Mouse (Mus musculus): ENCODE measurements around the gene Arap1.

Arap1 gene

DNA sequence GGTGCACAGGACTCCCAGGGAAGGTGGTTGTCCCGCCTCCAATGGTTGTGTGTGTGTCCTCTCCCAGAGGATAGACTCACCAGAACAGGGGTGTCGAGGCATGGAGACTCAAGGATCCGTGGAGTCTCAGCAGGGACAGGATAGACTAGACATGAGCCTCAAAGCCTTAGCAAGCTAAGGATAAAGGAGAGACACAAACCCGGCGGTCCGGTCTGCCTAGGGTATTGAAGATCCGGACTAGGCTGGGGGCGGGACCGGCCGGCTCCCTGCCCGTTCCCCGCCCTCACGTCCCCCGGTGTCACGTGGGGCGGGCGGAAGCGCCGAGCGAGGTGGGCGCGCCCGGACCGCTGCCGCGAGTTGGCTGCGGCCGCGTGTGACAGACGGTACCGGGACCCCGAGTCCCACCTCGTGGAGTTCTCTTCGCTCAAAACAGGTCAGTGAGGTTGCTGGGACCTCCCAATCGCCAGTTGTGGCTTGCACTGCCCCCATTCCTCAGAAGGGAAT, at the start of gene Arap1:
Arap1 (plus strand) TSS at position 301 of the 504 bp plus-strand sequence.
- DNase-seq (ENCODE audit: low spot score in 2 of 2): peak; percentile 60 to 81

DNA sequence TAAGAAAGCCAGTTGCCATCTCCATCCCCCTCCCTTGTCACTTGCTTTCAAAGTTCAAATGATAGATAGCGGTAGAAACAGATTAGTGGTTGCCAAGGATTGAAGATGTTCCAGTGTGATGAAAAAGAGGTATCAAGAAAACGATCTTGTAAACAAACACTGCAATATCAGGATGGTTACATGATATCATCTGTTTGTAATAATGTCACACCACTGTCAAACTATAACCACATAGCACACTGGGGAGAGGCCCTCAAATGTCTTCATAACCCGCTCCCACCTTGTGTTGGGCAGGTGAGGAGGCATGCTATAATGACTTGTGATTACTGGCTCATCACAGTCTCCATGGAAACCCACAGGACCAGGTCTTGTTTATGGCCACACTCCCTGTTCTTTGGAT, 49.5 kb upstream of the Arap1 start:
- DNase-seq (ENCODE audit: low spot score in 2 of 2): no peak

DNA sequence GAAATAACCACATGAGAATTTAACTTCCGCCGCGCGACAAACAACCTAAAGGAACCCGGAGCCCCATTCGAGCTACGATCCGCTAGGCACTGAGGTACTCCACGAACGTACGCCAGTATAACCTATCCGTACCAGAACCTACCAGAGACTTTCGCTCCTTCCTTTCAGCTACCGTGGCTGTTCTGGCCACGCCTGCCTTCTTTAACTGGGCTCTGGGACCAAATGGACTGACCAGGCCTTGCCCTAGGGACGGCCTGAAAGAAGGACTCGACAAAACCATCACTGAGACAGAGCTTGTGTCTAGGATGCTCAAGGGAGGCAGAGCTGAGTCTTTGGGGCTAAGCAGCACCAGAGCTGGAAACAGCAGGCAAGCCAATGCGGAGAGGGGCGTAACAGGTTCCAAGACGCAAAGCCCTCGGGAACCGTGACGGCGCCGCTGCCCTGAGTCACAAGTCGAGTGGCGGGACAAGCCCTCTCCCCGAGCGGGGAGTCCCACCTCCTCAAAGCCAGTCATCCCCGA, 46.4 kb upstream of the Arap1 start:
- peak in 1 of 2 experiments; percentile 37 for DNase-seq (ENCODE audit: low spot score in 2 of 2)

DNA sequence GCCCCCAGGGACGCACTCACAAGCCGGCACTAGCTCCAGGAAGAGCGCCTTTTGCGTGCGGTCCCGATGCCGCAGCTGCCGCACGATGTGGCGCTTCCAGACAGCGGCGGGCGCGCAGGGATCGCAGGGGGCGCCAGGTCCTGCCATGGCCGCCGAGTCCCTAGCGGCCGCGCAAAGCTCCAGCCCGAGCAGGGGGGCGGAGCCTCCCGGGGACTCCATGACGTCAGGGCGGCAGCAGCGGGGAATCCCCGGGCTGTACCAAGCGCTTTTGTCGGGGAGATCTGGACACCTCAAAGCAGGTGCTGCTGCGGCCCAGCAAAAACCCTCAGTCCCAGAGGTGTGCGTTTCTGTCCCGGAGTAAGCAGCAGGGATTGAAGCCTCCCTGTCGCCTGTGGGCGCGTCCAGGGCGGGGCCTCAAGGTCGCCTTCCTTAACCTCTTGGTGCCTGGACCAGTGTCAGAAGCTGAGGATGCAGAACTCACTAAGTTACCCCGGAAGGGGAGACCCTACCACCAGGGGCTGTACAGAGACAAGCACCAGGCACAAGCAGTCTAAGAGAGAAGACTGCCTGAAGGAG, 45.9 kb upstream of the Arap1 start, which contains the start of gene Atg16l2:
Atg16l2 (minus strand) TSS at position 371 of the 576 bp plus-strand sequence.
- peak; percentile 90 to 94 for DNase-seq (ENCODE audit: low spot score in 2 of 2)

DNA sequence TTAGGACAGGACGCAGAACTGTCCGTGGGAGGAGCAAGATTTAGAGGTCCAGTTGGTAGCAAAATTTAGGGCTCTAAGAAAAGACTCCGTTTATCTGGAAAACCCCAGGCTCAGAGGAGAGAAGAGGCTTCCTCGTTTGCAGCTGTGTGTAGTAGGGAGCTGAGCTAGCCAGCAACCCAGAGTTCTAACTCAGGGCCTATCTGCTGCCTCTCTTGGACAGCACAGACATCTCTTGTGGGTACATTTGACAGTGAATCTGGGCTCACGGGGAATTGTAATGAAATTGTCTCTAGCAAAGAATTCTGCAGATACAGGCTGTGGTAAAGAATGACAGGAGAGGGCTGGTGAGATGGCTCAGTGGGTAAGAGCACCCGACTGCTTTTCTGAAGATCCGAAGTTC, 45.2 kb upstream of the Arap1 start:
- DNase-seq (ENCODE audit: low spot score in 2 of 2): no peak

DNA sequence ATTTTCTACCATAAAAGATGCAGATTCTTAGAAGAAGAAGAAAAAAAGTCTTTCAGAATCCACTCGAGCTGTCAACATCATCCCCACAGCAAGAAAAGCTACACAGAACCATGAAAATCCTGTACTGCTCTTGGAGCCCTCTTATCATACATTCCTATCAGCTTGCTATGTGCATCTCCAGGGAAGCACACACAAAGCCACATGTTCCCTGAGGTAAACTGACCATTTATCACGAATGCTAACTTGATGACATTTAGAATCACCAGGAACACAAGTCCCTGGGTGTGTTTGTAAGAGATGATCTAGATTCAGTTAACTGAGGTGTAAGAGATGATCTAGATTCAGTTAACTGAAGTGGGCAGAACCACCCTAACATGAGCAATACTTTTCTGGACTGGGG, 41.0 kb upstream of the Arap1 start:
- DNase-seq (ENCODE audit: low spot score in 2 of 2): no peak

DNA sequence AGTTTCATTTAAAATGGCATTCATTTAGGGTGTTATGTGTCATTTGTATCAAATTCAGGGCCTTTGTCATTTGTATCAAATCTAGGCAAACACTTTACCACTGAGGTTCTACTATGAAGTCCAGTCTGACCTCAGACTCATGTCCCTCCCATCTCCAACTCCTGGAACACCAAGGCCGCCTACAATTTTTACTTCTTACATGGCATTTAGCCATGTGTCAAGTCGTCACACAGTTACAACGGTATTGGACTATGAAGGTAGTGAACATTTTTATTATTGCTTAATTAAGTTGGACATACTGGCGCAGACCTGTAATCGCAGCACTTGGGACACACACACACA, 37.9 kb upstream of the Arap1 start:
- DNase-seq (ENCODE audit: low spot score in 2 of 2): no peak

DNA sequence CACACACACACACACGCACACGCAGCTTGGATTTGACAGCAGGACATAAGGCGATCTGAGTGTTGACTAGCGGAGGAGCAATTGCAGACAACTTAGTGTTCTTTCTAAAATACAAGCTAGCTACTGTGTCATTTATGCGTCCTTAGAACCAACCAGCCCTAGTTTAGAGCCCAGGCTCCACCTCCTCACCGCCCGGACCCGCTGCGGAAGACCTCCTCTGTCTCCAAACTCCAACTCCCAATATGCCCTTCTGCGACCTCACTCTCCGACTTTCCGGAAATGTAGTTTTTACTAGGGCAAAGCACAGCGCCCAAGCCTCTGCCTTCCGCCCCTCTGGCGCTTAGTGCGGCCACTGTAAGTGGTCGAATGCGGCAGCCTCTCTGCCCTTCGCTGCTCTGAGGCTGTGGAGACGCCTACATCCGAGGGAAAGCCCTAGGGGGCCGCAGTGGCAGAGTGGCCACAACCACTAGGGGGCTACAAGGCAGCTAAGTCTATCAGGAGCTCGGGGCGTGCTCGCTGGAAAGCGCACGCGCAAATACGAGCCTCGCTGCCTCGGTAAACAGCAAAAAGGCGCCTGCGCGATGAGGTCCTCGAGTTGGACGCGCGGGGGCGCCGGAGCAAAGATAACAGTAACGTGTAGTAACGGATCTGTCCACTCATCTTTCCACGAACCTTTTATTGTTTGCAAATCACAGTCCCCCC, 37.4 kb upstream of the Arap1 start:
- DNase-seq (ENCODE audit: low spot score in 2 of 2): peak; percentile 95 to 98

DNA sequence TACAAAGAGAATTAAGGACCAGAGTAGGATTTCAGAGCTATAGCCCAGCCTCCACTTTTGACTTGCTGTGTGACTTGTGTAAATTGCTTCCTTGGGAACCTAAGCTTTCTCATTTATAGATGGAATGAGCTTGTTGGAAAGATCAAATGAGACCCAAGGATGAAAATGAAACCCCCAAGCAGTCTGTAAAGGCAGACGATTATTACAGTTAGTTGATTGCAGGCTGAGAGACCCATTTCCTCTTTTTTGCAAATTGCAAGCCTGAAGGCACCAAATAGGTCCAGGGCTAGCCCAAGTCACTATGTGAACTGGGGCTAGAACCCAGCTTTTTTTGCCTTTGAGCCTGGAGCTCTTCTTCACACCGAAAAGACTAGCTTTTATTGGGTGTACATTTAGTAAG, 36.8 kb upstream of the Arap1 start:
- no peak for DNase-seq (ENCODE audit: low spot score in 2 of 2)

DNA sequence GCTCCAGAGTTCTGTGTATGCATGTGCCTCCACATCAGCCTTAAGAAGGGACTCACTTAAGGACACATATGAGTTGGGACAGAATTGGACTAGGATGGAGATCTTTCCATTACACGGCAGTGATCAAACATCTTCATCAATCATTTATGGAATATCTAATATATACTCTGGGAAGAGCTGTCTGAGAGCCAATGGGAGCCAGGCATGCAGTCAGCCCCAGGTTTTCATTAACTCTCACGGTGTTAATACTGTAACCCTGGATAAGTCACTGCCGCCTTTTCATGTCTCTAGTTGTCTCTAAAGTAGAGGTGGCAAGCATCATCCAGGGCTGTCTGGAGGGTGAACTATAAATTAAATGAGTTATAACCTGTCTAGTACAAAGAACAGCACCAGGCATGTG, 34.8 kb upstream of the Arap1 start:
- DNase-seq (ENCODE audit: low spot score in 2 of 2): no peak

DNA sequence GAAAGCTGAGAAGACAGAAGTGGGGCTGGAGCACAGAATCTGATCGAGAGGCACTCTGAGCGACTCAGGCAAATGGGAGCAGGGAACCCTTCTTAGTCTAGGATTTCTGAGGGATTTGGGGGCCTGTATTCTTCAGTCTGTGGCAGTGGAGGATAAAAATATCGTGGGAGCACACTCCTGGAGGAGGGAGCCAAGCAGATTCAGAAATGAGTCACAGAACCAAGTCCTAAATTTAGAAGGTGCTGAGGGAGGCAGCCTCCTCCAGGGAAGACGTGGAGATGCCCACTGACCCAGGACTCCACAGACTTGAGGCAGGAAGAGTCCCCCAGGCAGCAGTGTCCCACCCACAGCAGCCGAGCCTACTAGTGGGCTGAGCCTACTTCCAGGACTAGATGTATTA, 33.5 kb upstream of the Arap1 start:
- DNase-seq (ENCODE audit: low spot score in 2 of 2): no peak

DNA sequence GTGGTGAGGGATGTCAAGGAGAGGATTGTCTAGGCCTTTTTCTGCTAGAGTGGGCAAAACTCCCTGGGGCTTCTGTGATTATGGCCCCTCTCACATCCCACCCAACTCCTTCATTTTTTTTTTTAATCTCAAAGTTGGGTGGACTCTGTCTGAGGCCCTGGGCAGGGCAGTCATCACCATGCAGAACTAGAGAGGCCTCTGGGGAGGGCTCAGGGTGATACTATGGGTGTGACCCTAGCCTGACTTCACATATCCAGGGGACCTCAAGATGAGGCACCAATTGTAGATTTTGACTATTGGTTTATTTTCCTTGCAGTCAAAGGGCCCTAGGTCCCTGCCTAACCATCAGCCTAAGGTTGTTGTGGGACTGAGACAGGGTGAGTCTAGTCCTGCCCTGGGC, 32.2 kb upstream of the Arap1 start:
- DNase-seq (ENCODE audit: low spot score in 2 of 2): no peak

DNA sequence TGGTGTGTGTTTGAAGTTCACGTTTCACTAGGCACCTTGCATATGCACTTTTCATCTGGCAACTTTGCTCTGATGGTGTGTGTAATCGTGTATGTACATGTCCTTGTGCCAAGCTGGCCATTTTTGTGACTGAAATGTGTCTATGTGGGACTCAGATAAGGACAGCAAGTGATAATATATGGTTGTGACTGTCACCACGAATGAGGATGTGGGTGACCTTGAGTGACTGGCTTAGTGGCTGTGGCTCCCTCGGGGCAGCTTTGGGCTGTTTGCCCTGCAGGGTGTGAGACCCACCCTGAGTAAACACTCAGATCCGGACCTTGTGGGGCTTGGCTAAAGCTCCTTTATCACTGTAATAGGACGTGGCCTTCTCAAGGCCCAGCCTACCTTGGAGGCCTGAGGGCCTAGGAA, 31.3 kb upstream of the Arap1 start:
- peak in 1 of 2 experiments; percentile 39 for DNase-seq (ENCODE audit: low spot score in 2 of 2)

DNA sequence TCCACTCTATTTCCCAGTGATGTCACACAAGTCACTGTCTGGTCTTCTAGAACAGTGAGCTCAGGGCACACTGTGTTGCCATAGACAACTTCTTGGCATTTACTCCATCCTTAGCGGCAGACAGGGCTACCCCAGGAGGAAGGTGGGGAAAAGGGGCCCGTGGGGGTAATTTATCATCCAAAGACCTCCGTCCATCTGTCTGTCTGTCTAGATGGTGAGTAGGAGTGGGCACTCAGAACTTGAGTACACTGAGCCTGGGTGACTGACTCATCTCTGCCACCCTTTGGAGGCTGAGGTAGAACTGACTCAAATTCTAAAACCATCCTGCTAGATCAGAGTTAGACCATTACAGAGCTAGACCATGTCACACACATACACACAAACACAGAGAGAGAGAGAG, 30.9 kb upstream of the Arap1 start, which contains the start of gene Stard10:
Stard10 (plus strand) TSS at position 73 of the 400 bp plus-strand sequence.
- no peak for DNase-seq (ENCODE audit: low spot score in 2 of 2)

DNA sequence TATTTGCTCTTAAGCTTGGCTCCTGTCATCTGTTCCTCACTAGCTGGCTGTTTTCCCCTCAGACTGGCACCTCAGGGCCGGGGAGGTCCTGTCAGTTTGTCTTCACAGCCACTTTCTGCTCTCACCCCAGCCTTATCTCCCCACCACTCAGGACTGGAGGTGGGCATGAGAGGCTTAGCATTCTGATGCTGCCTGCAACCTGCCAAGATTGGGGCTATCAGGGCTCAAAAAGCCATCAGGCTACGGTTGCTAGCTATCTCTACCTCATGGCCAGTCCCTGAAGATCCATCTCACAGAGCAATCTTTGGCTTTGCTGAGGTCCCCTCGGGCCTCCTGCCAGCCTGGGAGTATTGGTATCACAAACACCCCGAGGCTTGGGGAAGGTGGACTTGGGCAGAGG, 29.0 kb upstream of the Arap1 start:
- DNase-seq (ENCODE audit: low spot score in 2 of 2): peak in 1 of 2 experiments; percentile 37

DNA sequence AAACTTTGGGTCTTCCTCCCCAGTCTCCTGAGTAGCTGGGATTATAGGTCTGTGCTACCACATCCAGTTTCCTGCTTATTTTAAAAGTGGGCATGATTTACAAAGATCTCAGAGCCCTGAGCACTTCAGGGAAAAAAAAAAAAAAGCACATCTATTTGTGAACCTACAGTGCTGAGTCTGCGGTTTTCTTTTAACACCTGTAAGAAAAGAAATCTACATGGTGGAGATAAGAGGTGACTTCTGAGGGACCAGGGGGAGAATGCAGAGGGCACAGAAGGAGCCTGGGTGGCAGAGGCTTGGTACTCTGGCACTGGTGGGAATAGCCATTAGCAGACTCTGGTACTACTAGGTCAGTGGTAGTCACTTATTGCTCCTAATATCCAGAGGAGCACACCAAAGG, 28.1 kb upstream of the Arap1 start:
- DNase-seq (ENCODE audit: low spot score in 2 of 2): no peak

DNA sequence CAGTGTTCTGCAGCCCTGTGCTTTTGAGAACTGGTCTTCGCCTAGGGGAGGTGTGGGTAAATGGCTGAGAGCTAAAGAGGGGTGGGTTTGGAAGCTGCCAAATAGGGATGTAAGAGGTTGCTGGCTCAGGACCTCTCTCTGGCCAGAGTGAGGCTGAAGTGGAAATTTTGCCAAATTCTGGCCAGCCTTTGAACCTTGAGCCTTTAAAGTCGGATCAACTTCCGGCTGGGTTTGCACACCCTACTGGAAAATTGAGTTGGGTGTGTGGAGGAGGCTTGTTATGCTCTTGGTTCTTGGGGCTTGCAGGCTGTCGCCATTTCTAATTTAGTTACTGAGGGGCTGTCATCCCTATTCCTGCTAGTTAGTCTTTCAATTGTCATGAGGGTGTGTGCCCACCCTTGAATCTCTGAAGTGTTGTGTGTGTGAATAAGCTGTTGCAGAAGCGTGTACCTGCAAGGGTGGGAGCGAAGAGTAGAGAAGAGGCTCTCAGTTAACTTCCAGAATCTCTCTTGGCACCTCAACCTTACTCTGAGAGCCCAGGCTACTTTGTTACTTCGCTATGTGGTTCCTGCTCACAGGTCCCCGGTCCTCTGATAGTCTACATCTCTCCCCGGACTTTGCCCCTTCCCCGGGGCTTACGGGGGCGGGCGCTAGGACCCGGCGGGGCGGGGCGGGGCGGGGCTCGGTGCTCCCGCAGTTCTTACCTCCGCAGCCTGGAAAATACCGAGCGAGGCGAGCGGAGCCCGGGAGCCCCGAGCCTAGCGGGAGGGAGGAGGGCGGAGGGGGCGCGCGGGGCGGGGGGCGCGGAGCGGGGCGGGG, 27.3 kb upstream of the Arap1 start:
- no peak for DNase-seq (ENCODE audit: low spot score in 2 of 2)

DNA sequence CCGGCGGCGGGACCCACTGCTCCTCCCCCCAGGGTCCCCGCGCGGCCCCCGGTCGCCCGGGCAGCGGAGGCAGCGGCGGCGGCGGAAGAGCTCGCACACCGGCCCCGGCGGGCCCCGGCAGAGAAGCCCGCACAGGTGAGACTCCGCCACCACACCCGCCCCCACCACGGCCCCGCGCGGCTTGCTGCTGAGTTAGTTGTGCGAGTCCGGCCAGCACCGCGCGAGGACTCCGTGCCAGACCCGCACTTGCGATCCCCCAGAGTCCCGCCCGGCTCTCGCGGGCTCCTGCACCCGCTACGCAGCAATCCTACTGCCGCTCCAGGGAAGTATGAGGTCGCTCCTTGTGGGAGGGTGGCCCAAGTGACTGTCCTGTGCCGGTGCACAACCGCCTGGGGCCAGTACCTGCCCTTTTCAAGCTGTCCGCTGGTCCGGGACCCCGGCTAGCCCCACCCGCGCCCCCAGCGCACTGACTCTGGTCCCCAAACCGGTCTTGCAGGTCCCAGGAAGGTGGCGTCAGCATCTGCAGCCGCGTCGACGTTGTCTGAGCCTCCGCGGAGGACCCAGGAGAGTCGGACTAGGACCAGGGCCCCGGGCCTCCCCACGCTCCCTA, 26.5 kb upstream of the Arap1 start:
- peak; percentile 36 to 80 for DNase-seq (ENCODE audit: low spot score in 2 of 2)

DNA sequence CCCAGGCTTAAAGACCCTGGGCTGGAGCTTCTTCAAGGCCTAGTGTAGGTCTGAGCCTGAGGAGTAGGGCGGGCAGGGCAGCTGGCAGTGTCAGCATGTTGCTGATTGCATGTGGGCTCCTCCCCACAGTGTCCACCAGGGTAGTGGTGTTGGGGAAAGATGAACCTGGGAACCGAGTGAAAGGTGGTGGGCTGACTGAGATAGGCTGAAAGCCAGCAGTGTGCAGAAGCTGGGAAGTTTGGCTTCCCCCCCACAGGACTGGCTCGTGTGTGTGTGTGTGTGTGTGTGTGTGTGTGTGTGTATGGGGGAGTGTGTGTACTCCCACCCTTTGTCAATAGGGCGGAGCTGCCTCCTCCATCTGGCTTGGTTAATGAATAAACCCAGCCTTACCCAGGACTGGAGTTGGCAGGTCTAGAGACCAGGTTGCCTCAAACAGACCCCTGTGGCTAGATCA, 24.7 kb upstream of the Arap1 start:
- DNase-seq (ENCODE audit: low spot score in 2 of 2): peak; percentile 50 to 69

DNA sequence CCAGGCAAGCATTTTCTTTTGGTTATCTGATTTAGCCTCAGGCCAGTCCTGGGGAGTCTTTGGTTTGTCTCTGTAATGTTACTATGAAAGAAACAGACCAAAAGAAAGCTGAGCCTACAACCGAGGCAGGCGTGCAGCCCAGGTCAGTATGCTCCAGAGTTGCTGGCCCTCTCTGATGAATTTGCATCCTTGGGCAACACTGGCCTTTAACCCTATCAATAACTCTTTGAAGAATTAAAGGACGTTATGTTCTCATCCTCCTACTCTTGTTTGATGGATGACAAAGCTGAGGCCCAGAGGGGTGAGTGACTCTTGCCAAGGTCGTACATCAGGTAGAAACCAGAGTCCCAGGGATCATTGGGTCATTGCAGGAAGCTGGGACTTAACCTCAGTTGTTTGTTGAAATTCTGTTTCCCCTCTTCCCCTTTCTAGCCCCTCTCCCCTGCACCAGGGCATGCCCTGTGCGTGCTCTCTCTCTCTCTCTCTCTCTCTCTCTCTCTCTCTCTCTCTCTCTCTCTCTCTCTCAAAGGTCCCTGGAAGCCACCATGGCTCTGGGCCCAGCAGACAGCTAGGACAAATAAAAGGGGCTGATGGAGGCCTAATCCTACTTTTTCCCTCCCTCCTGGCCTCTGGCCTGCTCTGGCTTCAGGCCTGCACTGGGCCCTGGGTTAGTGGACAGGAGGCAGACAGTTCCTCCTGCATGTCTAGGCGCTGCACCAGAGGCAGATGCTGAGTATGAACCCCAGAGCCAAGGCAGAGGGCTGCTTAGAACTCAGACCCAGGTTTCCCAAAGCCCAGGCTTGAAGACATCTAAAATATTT, 23.5 kb upstream of the Arap1 start:
- DNase-seq (ENCODE audit: low spot score in 2 of 2): no peak

DNA sequence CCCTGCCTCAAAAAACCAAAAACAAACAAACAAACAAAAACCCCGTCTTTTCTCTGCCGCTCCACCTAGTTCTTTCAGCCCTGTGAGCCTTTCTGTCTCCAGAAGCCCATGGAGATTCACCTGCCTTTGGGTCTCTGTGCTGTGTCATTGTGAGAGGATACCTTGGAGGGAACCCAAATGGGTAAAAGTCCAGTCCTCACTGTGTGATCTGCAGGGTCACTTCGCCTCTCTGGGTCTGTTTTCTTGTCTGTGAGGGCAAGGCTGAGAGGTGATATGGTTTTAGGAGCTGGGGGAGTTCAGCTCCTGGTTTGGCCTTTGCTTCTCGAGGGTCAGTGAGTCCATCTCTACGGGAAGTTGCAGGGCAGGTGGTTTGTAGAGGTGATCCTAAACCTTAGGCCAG, 21.9 kb upstream of the Arap1 start:
- no peak for DNase-seq (ENCODE audit: low spot score in 2 of 2)
